Mouse (Mus musculus) heart, embryonic 13.5 days (tissue): ENCODE data around the gene Alox8. TPM values are rescaled to one million over a fixed set of nuclear protein-coding genes. Genes with fewer than 3 reads are reported as not detected.
A peak's percentile ranks its signal among the peaks of the same experiment; 100 is the strongest.

Experiments
- ATAC-seq: fragments of 200-750 bp; cut with Nextera tagmentation; 2 replicates; pipeline ENCODE4 v1.8.0; 2017; ENCODE audit warnings: moderate TSS enrichment; ENCODE audit not compliant: insufficient number of reproducible peaks, low FRiP score, low TSS enrichment; ENCODE audit errors: extremely low read depth
- H3K27ac ChIP-seq: fragments of 300-500 bp; sonication (generic); replicated peaks from 2 replicates; pipeline ENCODE4 v1.5.1; 2015; ENCODE audit warnings: moderate library complexity, mild to moderate bottlenecking, inconsistent platforms
- H3K27me3 ChIP-seq: fragments of 300-500 bp; sonication (generic); replicated peaks from 2 replicates; pipeline ENCODE4 v1.6.1; 2015; ENCODE audit warnings: mild to moderate bottlenecking, inconsistent platforms
- H3K36me3 ChIP-seq: fragments of 300-500 bp; sonication (generic); 2 replicates; pipeline ENCODE4 v1.6.1; 2015; ENCODE audit warnings: mild to moderate bottlenecking, inconsistent platforms
- H3K4me1 ChIP-seq: fragments of 300-500 bp; sonication (generic); 2 replicates; pipeline ENCODE4 v1.6.1; 2015; ENCODE audit warnings: inconsistent platforms
- H3K4me2 ChIP-seq: fragments of 300-500 bp; sonication (generic); 2 replicates; pipeline ENCODE4 v1.6.1; 2015; ENCODE audit warnings: inconsistent platforms, mild to moderate bottlenecking, moderate library complexity
- H3K4me3 ChIP-seq: fragments of 300-500 bp; sonication (generic); 2 replicates; pipeline ENCODE4 v1.5.1; 2015; ENCODE audit warnings: moderate library complexity, mild to moderate bottlenecking, inconsistent platforms
- H3K9ac ChIP-seq: fragments of 300-500 bp; sonication (generic); 2 replicates; pipeline ENCODE4 v1.6.1; 2015; ENCODE audit warnings: inconsistent platforms, mild to moderate bottlenecking, moderate library complexity
- H3K9me3 ChIP-seq: fragments of 300-500 bp; sonication (generic); 2 replicates; pipeline ENCODE4 v1.6.1; 2016; ENCODE audit warnings: inconsistent platforms
- WGBS: fragments of 180-500 bp; shearing (Covaris S2); methylation state at CpG from one replicate; pipeline ENCODE4 v1.1.7; 2015; ENCODE audit warnings: mixed read lengths; 5-methylcytosine and 5-hydroxymethylcytosine counted together
- polyA plus RNA-seq: library from polyadenylated mRNA; unstranded; fragments of >200 nt; fragmentation: Nextera tagmentation; extraction: Ambion mirVana; gene quantifications from 2 replicates; pipeline ENCODE4 v1.2.1, GENCODE M21; 2015

Alox8 gene
- polyA plus RNA-seq, 1 experiment from 2014 or later = 1.1 TPM

DNA sequence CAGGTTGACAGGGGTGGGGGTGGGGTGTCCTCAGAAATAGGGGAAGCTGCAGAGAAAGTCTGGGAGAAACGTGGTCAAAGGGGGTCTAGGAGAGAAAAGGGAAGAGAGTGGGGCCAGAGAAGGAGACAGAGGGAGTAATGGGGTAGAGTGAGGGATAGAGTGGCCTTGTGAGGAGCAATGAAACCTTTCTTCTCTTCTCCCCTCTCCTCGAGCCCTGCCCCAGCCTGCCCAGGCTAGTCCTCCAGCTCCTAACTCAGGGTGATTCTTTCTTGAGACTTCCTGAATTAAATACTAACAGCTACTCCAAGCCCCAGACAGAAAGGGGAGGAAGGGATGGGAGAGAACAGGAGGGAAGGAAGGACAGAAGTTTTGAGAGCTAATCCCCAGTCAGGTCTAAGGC, 21.0 kb upstream of the Alox8 start:
- 34% methylated on average over 2 of the region's 2 CpGs for WGBS
- Histone ChIP-seq H3K27ac (no peak overlapping the region), H3K9me3 (peaks cover 2% of the 10 kb centered on the region; the same call in 1 of the 2 replicates), H3K4me2 (no peak overlapping the region), H3K27me3 (peaks cover 48% of the 10 kb centered on the region), H3K4me1 (peaks cover 16% of the 10 kb centered on the region), H3K4me3 (no peak overlapping the region), H3K36me3 (no peaks in the 10 kb centered on the region), H3K9ac (no peak overlapping the region)
- ATAC-seq = no peak

- no peaks in the 10 kb centered on the region for H3K9me3 ChIP-seq
- H3K4me2 ChIP-seq = no peak overlapping the region
- no peak for ATAC-seq
- WGBS = 87% methylated on average over 5 of the region's 5 CpGs
- H3K27me3 ChIP-seq = peaks cover 57% of the 10 kb centered on the region
- H3K4me3 ChIP-seq = no peak overlapping the region
- no peaks in the 10 kb centered on the region for H3K36me3 ChIP-seq
- H3K4me1 ChIP-seq = peaks cover 16% of the 10 kb centered on the region
- no peak overlapping the region for H3K27ac ChIP-seq
- H3K9ac ChIP-seq = no peak overlapping the region
Observed at GRCm38 (mm10) chr11:69217411-69217810, 19.8 kb upstream of the Alox8 start.

DNA sequence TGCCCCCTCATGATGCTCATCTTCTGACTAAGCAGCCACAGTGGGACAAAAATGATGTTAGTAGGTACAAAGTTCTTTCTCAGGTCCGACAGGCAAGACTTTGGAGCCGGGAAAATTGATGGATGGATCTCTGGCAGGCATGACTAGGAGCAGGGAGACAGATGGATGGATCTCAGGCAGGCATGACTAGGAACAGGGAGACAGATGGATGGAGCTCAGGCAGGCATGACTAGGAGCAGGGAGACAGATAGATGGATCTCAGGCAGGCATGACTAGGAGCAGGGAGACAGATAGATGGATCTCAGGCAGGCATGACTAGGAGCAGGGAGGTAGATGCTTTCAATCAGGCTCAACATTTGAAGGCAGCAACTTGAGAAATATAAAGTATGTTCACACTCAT, 13.8 kb upstream of the Alox8 start:
- Histone ChIP-seq H3K4me2 (peak overlapping the region; percentile 44), H3K27me3 (peaks cover 66% of the 10 kb centered on the region), H3K4me3 (peak overlapping the region; percentile 26), H3K36me3 (no peaks in the 10 kb centered on the region), H3K9me3 (no peaks in the 10 kb centered on the region), H3K9ac (no peak overlapping the region), H3K4me1 (no peaks in the 10 kb centered on the region), H3K27ac (no peak overlapping the region)
- no peak for ATAC-seq
- 35% methylated on average over 2 of the region's 2 CpGs for WGBS

GRCm38 (mm10) chr11:69202469-69203230, 5.0 kb upstream of the Alox8 start:
- Histone ChIP-seq H3K4me2 (no peak overlapping the region), H3K9me3 (no peaks in the 10 kb centered on the region), H3K9ac (no peak overlapping the region), H3K27ac (no peak overlapping the region), H3K4me1 (peaks cover 9% of the 10 kb centered on the region), H3K36me3 (no peaks in the 10 kb centered on the region), H3K27me3 (peaks cover 52% of the 10 kb centered on the region), H3K4me3 (no peak overlapping the region)
- ATAC-seq = no peak
- 64% methylated on average over 13 of the region's 13 CpGs for whole genome bisulfite sequencing

- Histone ChIP-seq H3K4me2 (no peak overlapping the region), H3K27ac (no peak overlapping the region), H3K36me3 (no peaks in the 10 kb centered on the region), H3K4me1 (peaks cover 22% of the 10 kb centered on the region), H3K9ac (no peak overlapping the region), H3K4me3 (no peak overlapping the region), H3K9me3 (no peaks in the 10 kb centered on the region), H3K27me3 (peaks cover 58% of the 10 kb centered on the region)
- 17% methylated on average over 6 of the region's 6 CpGs for WGBS
- no peak for ATAC-seq
Observed at GRCm38 (mm10) chr11:69200231-69200630, 2.6 kb upstream of the Alox8 start.

DNA sequence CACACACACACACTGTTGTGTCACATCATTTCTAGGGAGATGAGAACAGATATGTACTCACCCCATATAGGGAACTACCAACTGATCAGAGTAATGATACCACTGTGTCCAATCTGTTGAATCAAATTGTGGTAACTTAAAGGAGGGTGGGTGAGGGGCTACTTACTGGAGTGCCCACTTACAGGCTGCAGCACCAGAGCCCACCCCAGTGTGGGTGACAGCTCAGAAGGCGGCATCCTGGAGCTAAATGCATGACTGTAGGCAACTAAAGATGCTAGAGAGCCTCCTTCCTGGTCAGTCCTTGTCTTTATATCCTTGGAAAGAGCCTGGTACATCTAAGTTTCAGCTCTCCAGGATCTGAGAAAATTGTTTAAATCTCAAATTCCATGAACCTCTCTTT, 1.6 kb upstream of the Alox8 start:
- Histone ChIP-seq H3K36me3 (no peaks in the 10 kb centered on the region), H3K4me3 (no peak overlapping the region), H3K27me3 (peaks cover 57% of the 10 kb centered on the region), H3K27ac (no peak overlapping the region), H3K4me1 (peaks cover 22% of the 10 kb centered on the region), H3K4me2 (no peak overlapping the region), H3K9me3 (no peaks in the 10 kb centered on the region), H3K9ac (no peak overlapping the region)
- WGBS = 74% methylated on average over 1 of the region's 1 CpGs
- ATAC-seq = no peak

- Histone ChIP-seq H3K27me3 (peaks cover 67% of the 10 kb centered on the region), H3K9me3 (no peaks in the 10 kb centered on the region), H3K4me1 (peaks cover 22% of the 10 kb centered on the region), H3K9ac (peak overlapping the region; percentile 67), H3K4me2 (peak overlapping the region; percentile 66), H3K4me3 (peak overlapping the region; percentile 36), H3K36me3 (no peaks in the 10 kb centered on the region), H3K27ac (no peak overlapping the region)
- WGBS = 1% methylated on average over 14 of the region's 14 CpGs
- no peak for ATAC-seq
Observed at GRCm38 (mm10) chr11:69197194-69197593, 449 bp downstream of the Alox8 start.

DNA sequence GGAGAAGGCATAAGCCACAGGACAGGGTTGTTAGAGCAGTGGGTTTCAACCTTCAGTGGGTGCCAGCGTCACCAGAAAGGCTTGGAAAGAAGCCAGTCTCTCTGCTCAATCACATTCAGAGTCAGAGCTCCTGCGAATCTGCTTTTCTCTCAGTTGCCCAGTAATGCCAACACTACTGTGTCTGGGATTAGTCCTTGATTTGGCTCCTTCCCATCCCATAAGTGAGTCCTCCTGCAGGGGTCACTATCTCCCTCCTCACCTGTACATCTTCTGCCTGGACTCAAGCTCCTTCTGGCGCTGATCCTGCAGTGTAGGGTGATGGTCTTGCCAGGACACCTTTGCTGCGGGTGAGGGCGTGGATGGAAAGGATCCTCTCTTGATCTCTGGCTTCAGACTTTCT, 877 bp downstream of the Alox8 start:
- Histone ChIP-seq H3K4me1 (peaks cover 22% of the 10 kb centered on the region), H3K4me3 (peak overlapping the region; percentile 36), H3K4me2 (peak overlapping the region; percentile 66), H3K27ac (no peak overlapping the region), H3K27me3 (peaks cover 65% of the 10 kb centered on the region), H3K36me3 (no peaks in the 10 kb centered on the region), H3K9me3 (no peaks in the 10 kb centered on the region), H3K9ac (peak overlapping the region; percentile 67)
- WGBS = 6% methylated on average over 5 of the region's 5 CpGs
- ATAC-seq = no peak

GRCm38 (mm10) chr11:69192840-69193239, 4.8 kb downstream of the Alox8 start:
- H3K9ac ChIP-seq = no peak overlapping the region
- no peaks in the 10 kb centered on the region for H3K9me3 ChIP-seq
- peaks cover 57% of the 10 kb centered on the region for H3K27me3 ChIP-seq
- no peak overlapping the region for H3K27ac ChIP-seq
- WGBS = 3% methylated on average over 1 of the region's 1 CpGs
- no peak for ATAC-seq
- H3K4me2 ChIP-seq = no peak overlapping the region
- peaks cover 14% of the 10 kb centered on the region for H3K4me1 ChIP-seq
- no peak overlapping the region for H3K4me3 ChIP-seq
- no peaks in the 10 kb centered on the region for H3K36me3 ChIP-seq

DNA sequence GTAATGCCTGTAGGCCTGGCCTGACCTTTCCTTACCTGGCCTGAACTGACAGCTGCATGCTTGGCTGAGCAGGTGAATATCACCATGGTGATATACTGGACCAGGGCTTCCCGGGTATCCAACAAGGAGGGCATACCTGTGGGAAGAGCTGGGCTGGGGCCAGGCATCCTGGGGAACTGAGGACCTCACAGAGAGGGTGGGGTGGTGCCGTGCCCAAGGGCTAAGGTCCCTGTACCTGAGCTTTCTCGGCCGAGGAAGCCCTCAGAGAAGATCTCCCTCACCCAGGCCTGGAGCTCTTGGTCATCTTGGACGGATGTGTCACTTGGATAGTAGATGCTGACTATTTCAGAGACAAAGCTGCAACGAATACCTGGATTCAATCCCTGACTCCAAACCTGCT, 11.7 kb downstream of the Alox8 start:
- no peak overlapping the region for H3K4me3 ChIP-seq
- no peak overlapping the region for H3K4me2 ChIP-seq
- no peak overlapping the region for H3K9ac ChIP-seq
- H3K27ac ChIP-seq = no peak overlapping the region
- H3K27me3 ChIP-seq = peaks cover 11% of the 10 kb centered on the region
- H3K36me3 ChIP-seq = no peaks in the 10 kb centered on the region
- 72% methylated on average over 6 of the region's 6 CpGs for WGBS
- no peaks in the 10 kb centered on the region for H3K9me3 ChIP-seq
- no peaks in the 10 kb centered on the region for H3K4me1 ChIP-seq
- no peak for ATAC-seq

GRCm38 (mm10) chr11:69185031-69185430, 12.6 kb downstream of the Alox8 start:
- Histone ChIP-seq H3K4me2 (no peak overlapping the region), H3K36me3 (no peaks in the 10 kb centered on the region), H3K9ac (no peak overlapping the region), H3K27ac (no peak overlapping the region), H3K9me3 (no peaks in the 10 kb centered on the region), H3K27me3 (peaks cover 5% of the 10 kb centered on the region), H3K4me1 (no peaks in the 10 kb centered on the region), H3K4me3 (no peak overlapping the region)
- ATAC-seq = no peak
- 76% methylated on average over 5 of the region's 5 CpGs for WGBS

GRCm38 (mm10) chr11:69180120-69180519, 17.5 kb downstream of the Alox8 start:
- Histone ChIP-seq H3K4me1 (peaks cover 6% of the 10 kb centered on the region; the same call in 1 of the 2 replicates), H3K9ac (no peak overlapping the region), H3K4me2 (no peak overlapping the region), H3K9me3 (no peaks in the 10 kb centered on the region), H3K36me3 (no peaks in the 10 kb centered on the region), H3K27me3 (no peaks in the 10 kb centered on the region), H3K27ac (no peak overlapping the region), H3K4me3 (no peak overlapping the region)
- ATAC-seq = no peak
- WGBS = 77% methylated on average over 4 of the region's 4 CpGs
